Mouse (Mus musculus) heart, adult 2 months (tissue): ENCODE measurements around the gene Plxdc1. TPM values are rescaled to one million over a fixed set of nuclear protein-coding genes. Genes with fewer than 3 reads are reported as not detected.
A peak's percentile ranks its signal among the peaks of the same experiment; 100 is the strongest.

Experiments used
- DNase-seq, 2 experiments: peaks; one replicate each; pipeline ENCODE4 v3.0.0; 2021
- H3K27ac ChIP-seq: fragments of 200-600 bp; 2 replicates; pipeline ENCODE4 v1.8.1; 2022
- H3K27me3 ChIP-seq: fragments of 200-500 bp; 2 replicates; pipeline ENCODE4 v1.6.1; 2012; ENCODE audit warnings: mild to moderate bottlenecking, low read length, inconsistent platforms, mixed read lengths; ENCODE audit not compliant: control insufficient read depth, insufficient read depth
- H3K36me3 ChIP-seq: fragments of 200-500 bp; 2 replicates; pipeline ENCODE4 v1.6.1; 2012; ENCODE audit warnings: low read length, inconsistent platforms; ENCODE audit not compliant: control insufficient read depth, insufficient read depth
- H3K4me1 ChIP-seq: fragments of 200-500 bp; 2 replicates; pipeline ENCODE4 v1.6.1; 2011; ENCODE audit warnings: low read length; ENCODE audit not compliant: control insufficient read depth, insufficient read depth
- H3K4me3 ChIP-seq: fragments of 200-600 bp; 2 replicates; pipeline ENCODE4 v1.8.1; 2022
- H3K79me2 ChIP-seq: fragments of 200-500 bp; replicated peaks from 2 replicates; pipeline ENCODE4 v1.6.1; 2012; ENCODE audit warnings: mild to moderate bottlenecking, inconsistent platforms, low read length, moderate library complexity, mixed read lengths; ENCODE audit not compliant: control insufficient read depth, insufficient read depth
- H3K9ac ChIP-seq: fragments of 200-500 bp; 2 replicates; pipeline ENCODE4 v1.6.1; 2012; ENCODE audit warnings: low read depth, mild to moderate bottlenecking, control low read depth, inconsistent platforms, low read length, mixed read lengths
- CTCF ChIP-seq: fragments of 200-600 bp; IDR thresholded peaks from 2 replicates; pipeline ENCODE4 v1.8.1; 2022; ENCODE audit warnings: antibody characterized with exemption, mild to moderate bottlenecking, moderate library complexity
- EP300 ChIP-seq: fragments of 200-500 bp; IDR thresholded peaks from 2 replicates; pipeline ENCODE4 v1.6.1; 2011; ENCODE audit warnings: low read depth, low read length, control low read depth; ENCODE audit not compliant: insufficient read depth
- POLR2A ChIP-seq: fragments of 200-500 bp; IDR thresholded peaks from 2 replicates; pipeline ENCODE4 v1.6.1; 2011; ENCODE audit warnings: mild to moderate bottlenecking, low read depth, low read length, control low read depth; ENCODE audit not compliant: insufficient read depth
- WGBS: fragments of 180-500 bp; shearing (Covaris S2); methylation state at CpG from one replicate; pipeline ENCODE4 v1.1.7; 2018; 5-methylcytosine and 5-hydroxymethylcytosine counted together
- intact Hi-C: fragments of 180-260 bp; cut with DNase I; formaldehyde crosslinking; loops from one replicate; pipeline ENCODE4 v1.15.1; 2025
- polyA plus RNA-seq: library from polyadenylated mRNA; depleted of rRNA; stranded (reverse); fragments of >200 nt; gene quantifications from 2 replicates; pipeline ENCODE4 v1.2.3, GENCODE M21; 2012
- total RNA-seq, 2 experiments: library from RNA; stranded (reverse); gene quantifications; 2 replicates each; pipeline ENCODE4 v1.2.3; 2021

Gene Plxdc1
- total and polyA plus RNA-seq, 3 experiments: 4.5 to 6.6 (median 5.5) TPM

DNA sequence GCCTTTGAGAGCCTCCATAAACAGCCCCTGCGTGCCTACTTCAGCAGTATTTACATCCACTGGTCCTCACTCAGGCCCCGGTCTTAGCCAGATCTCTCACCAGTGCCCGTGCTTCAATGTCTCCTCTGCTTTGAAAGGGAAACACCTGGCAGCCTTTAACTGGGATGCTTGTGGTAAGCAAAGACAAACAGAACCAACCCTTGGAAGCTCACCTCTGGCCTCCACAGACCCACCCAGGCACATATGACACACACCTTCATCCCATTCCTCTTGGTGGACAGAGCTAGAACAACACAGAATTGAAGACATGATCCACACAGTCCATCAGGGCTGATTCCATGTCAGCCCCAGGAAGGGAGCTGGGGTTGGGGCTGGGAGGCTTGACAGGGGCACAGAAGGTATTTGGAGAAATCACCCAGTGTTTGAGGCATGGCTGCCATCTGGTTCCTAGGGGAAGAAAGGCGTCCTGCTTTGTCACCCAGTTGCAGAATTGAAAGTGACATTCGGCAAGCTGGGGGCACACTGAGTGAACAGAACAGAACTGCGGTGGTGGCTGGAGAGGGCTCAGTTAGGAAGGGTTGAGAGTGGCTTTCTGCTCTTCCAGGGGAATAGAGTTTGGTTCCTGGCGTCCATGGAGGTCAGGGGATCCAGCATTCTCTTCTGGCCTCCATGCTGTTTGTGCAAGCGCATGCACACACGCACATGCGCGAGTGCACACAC is 12.0 kb upstream of the Plxdc1 start:
- TF ChIP-seq EP300 (no peak), POLR2A (no peak), CTCF (no peak)
- Histone ChIP-seq H3K36me3 (no peaks in the 10 kb centered on the region), H3K79me2 (no peaks in the 10 kb centered on the region), H3K4me1 (peaks cover 4% of the 10 kb centered on the region), H3K27ac (no peak overlapping the region), H3K4me3 (no peak overlapping the region), H3K27me3 (no peaks in the 10 kb centered on the region), H3K9ac (no peak overlapping the region)
- no peak for DNase-seq
- 88% methylated on average over 11 of the region's 11 CpGs for whole genome bisulfite sequencing
- intact Hi-C loops: no loop called here

DNA sequence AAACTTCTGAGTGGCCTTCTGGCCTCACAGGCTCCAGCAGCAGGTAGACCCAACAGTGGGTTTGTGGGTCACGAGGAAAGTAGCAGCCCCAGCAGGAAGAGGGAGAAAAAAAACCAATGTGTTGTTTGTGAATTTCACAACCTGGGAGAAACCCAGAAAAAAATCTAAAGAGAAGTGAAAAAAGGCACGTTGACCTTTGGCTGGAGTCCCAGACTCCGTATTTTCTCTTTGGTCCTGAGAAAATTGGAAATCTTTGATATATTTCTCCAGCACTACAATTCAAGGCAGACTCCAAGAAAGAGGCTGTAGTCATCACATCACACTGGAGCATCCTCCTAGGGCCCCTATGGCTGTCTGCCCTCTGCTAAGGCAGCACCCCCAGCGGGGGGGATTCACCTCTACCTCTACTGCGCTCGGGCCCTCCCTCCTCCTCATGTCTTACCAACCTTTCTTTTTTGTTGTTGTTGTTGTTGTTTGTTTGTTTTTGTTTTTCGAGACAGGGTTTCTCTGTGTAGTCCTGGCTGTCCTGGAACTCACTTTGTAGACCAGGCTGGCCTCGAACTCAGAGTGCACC is 11.2 kb upstream of the Plxdc1 start:
- Histone ChIP-seq H3K27ac (no peak overlapping the region), H3K4me1 (peaks cover 4% of the 10 kb centered on the region), H3K27me3 (no peaks in the 10 kb centered on the region), H3K9ac (no peak overlapping the region), H3K79me2 (no peaks in the 10 kb centered on the region), H3K4me3 (no peak overlapping the region), H3K36me3 (no peaks in the 10 kb centered on the region)
- intact Hi-C loops: no loop called here
- TF ChIP-seq CTCF: no peak
- TF ChIP-seq EP300: no peak
- no peak for TF ChIP-seq POLR2A
- no peak for DNase-seq
- 83% methylated on average over 8 of the region's 8 CpGs for WGBS

DNA sequence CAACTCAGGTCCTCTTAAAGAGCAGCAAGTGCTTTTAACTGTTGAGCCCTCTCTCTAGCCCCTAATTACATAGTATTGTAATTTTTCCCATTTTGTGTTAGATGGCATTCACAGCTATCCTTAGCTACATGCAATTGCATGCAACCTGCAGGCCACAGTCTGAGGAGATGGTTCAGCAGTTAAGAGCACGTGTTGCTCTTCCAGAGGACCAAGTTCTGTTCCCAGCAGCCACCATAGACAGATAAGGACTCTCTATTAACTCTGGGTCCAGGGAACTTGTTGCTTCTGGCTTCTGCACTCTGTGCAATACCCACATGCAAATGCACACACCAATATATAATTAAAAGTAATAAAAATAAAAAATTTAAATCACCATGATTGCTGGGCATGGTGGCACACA is 10.4 kb upstream of the Plxdc1 start:
- Histone ChIP-seq H3K79me2 (no peaks in the 10 kb centered on the region), H3K9ac (no peak overlapping the region), H3K4me3 (no peak overlapping the region), H3K4me1 (peaks cover 4% of the 10 kb centered on the region), H3K27me3 (no peaks in the 10 kb centered on the region), H3K36me3 (no peaks in the 10 kb centered on the region), H3K27ac (no peak overlapping the region)
- TF ChIP-seq POLR2A (no peak), EP300 (no peak), CTCF (no peak)
- 61% methylated on average over 1 of the region's 1 CpGs for WGBS
- intact Hi-C loops: no loop called here
- no peak for DNase-seq

GRCm38 (mm10) chr11:97995564-97996288 is 9.5 kb upstream of the Plxdc1 start, which contains the start of gene Arl5c:
TSS of gene Arl5c (minus strand) at chr11:97996181.
- Histone ChIP-seq H3K79me2 (no peaks in the 10 kb centered on the region), H3K36me3 (no peaks in the 10 kb centered on the region), H3K9ac (peak within 1 kb of the TSS; percentile 48), H3K4me1 (peaks cover 4% of the 10 kb centered on the region), H3K27me3 (no peaks in the 10 kb centered on the region), H3K4me3 (peak within 1 kb of the TSS; percentile 49), H3K27ac (peak within 1 kb of the TSS; percentile 34)
- TF ChIP-seq POLR2A: no peak
- TF ChIP-seq EP300: 0 out of 2 replicates have a peak, but pooled peaks have one; percentile 13
- TF ChIP-seq CTCF: peak; percentile 57
- peak; percentile 70 to 79 for DNase-seq
- WGBS: 4% methylated on average over 26 of the region's 26 CpGs
- intact Hi-C loops: no loop called here

- 12% methylated on average over 13 of the region's 13 CpGs for WGBS
- H3K27me3 ChIP-seq: no peaks in the 10 kb centered on the region
- peaks cover 4% of the 10 kb centered on the region for H3K4me1 ChIP-seq
- H3K9ac ChIP-seq: peak overlapping the region; percentile 48
- peak; percentile 87 to 88 for DNase-seq
- H3K27ac ChIP-seq: peak overlapping the region; percentile 31
- H3K4me3 ChIP-seq: peak overlapping the region; percentile 49
- H3K36me3 ChIP-seq: no peaks in the 10 kb centered on the region
- intact Hi-C loops: no loop called here
- TF ChIP-seq CTCF (peak; percentile 95; the same call in 1 of the 2 replicates), POLR2A (no peak), EP300 (peak; percentile 81; the same call in 1 of the 2 replicates)
- H3K79me2 ChIP-seq: no peaks in the 10 kb centered on the region
These were observed 8.4 kb upstream of the Plxdc1 start for GRCm38 (mm10) chr11:97994539-97995100.

DNA sequence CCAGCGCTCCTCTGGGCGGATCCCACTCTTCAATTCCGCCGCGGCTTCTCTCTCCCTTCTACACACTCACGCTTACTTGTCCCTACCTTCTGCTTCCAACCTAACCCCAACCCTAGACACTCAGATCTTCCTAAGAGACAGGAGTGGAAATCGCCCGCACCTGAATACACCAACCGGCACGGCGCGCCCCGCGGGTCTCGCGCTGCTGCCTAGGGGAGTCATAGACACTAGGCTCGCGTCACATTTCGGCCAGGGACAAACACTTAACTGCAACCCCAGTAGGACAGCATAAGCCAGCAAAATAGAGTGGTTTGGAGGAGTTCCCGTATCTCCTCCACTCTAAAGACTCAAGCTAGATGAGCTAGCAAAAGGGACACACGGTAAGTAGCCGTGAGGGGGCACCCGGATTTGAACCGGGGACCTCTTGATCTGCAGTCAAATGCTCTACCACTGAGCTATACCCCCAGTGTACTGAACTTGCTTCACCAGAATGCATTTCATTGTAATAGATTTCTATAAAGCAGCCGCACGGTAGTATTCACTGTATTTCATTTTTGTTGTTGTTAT is 2.4 kb upstream of the Plxdc1 start:
- H3K4me3 ChIP-seq: peak overlapping the region; percentile 93
- intact Hi-C loops: no loop called here
- no peaks in the 10 kb centered on the region for H3K79me2 ChIP-seq
- TF ChIP-seq EP300: peak; percentile 70; the same call in 1 of the 2 replicates
- TF ChIP-seq POLR2A: no peak
- no peaks in the 10 kb centered on the region; the same call in 1 of the 2 replicates for H3K4me1 ChIP-seq
- peak overlapping the region; percentile 92 for H3K27ac ChIP-seq
- WGBS: under 1% methylated on average over 26 of the region's 26 CpGs
- DNase-seq: peak; percentile 89 to 92
- H3K36me3 ChIP-seq: no peaks in the 10 kb centered on the region
- H3K27me3 ChIP-seq: no peaks in the 10 kb centered on the region
- peak overlapping the region; percentile 72 for H3K9ac ChIP-seq
